Mouse (Mus musculus) liver, postnatal 0 days (tissue): ENCODE measurements around the gene Ube2j2.

ENCODE experiments used
- CTCF ChIP-seq: sonication (generic); IDR thresholded peaks from 2 replicates; pipeline ENCODE4 v1.5.1; 2016; ENCODE audit warnings: antibody characterized with exemption, low read depth
- EP300 ChIP-seq: IDR thresholded peaks from 2 replicates; pipeline ENCODE4 v1.6.1; 2016; ENCODE audit warnings: antibody characterized with exemption, low read depth, mild to moderate bottlenecking

- TF ChIP-seq CTCF: no peak
- no peak for TF ChIP-seq EP300
These were observed 26.7 kb downstream of the Ube2j2 start for GRCm38 (mm10) chr4:155970286-155970685.
